Mouse (Mus musculus): ENCODE measurements around the gene 4930503E14Rik. TPM values are rescaled to one million over a fixed set of nuclear protein-coding genes. Genes with fewer than 3 reads are reported as not detected.
"Not testable (repeated sequence)": the region's sequence is repeated elsewhere in the genome, so short reads cannot be mapped to it uniquely, and the experiment has no call there.

Gene 4930503E14Rik
- not detected in 2 replicates for polyA plus RNA-seq (2015; fragmentation: Nextera tagmentation; extraction: Ambion mirVana)

- not testable (repeated sequence) for H3K4me3 ChIP-seq (replicated peaks; ENCODE audit: low read depth, low read length); DNase-seq (ENCODE audit: low spot score); H3K27me3 ChIP-seq (ENCODE audit: insufficient read depth, low read length); H3K9me3 ChIP-seq (replicated peaks; ENCODE audit: low read length); H3K36me3 ChIP-seq (ENCODE audit: insufficient read depth, low read length); H3K4me1 ChIP-seq (replicated peaks; ENCODE audit: insufficient read depth, low read length); H3K9ac ChIP-seq (ENCODE audit: low read depth, low read length); H3K27ac ChIP-seq; H3K4me2 ChIP-seq (ENCODE audit: low read length); ATAC-seq (replicated peaks; ENCODE audit: low FRiP score, low read depth)
- WGBS: 86% methylated on average over 3 of the region's 3 CpGs
Measured at GRCm38 (mm10) chr14:44213154-44213553, at the start of gene 4930503E14Rik. Gene 4930503E14Rik (minus strand): TSS chr14:44213254.

GRCm38 (mm10) chr14:44248039-44248438 lies 35.0 kb upstream of the 4930503E14Rik start:
- no peak for DNase-seq (ENCODE audit: low spot score)
- no peaks in the 10 kb centered on the region for H3K36me3 ChIP-seq (ENCODE audit: insufficient read depth, low read length)
- H3K9me3 ChIP-seq (replicated peaks; ENCODE audit: low read length): no peaks in the 10 kb centered on the region
- no peak for ATAC-seq (replicated peaks; ENCODE audit: low FRiP score, low read depth)
- H3K27ac ChIP-seq: no peak overlapping the region
- H3K4me2 ChIP-seq (ENCODE audit: low read length): no peak overlapping the region
- no peaks in the 10 kb centered on the region for H3K4me1 ChIP-seq (replicated peaks; ENCODE audit: insufficient read depth, low read length)
- H3K4me3 ChIP-seq (replicated peaks; ENCODE audit: low read depth, low read length): no peak overlapping the region
- no peaks in the 10 kb centered on the region for H3K27me3 ChIP-seq (ENCODE audit: insufficient read depth, low read length)
- 83% methylated on average over 16 of the region's 16 CpGs for WGBS
- H3K9ac ChIP-seq (ENCODE audit: low read depth, low read length): no peak overlapping the region
- TF ChIP-seq CTCF (IDR thresholded peaks at IDR 0.05; ENCODE audit: low read depth): no peak

- H3K27me3 ChIP-seq (ENCODE audit: insufficient read depth, low read length); H3K4me2 ChIP-seq (ENCODE audit: low read length); H3K36me3 ChIP-seq (ENCODE audit: insufficient read depth, low read length); DNase-seq (ENCODE audit: low spot score); ATAC-seq (replicated peaks; ENCODE audit: low FRiP score, low read depth); H3K4me1 ChIP-seq (replicated peaks; ENCODE audit: insufficient read depth, low read length); H3K4me3 ChIP-seq (replicated peaks; ENCODE audit: low read depth, low read length); H3K9me3 ChIP-seq (replicated peaks; ENCODE audit: low read length); H3K9ac ChIP-seq (ENCODE audit: low read depth, low read length); H3K27ac ChIP-seq: not testable (repeated sequence)
- 87% methylated on average over 1 of the region's 3 CpGs for WGBS
Measured at GRCm38 (mm10) chr14:44197361-44197760, 15.7 kb downstream of the 4930503E14Rik start, which contains the start of gene Gm8212. Gene Gm8212 (plus strand): TSS chr14:44197661.

- H3K27me3 ChIP-seq (ENCODE audit: insufficient read depth, low read length); H3K4me2 ChIP-seq (ENCODE audit: low read length); H3K9ac ChIP-seq (ENCODE audit: low read depth, low read length); DNase-seq (ENCODE audit: low spot score); H3K36me3 ChIP-seq (ENCODE audit: insufficient read depth, low read length); H3K9me3 ChIP-seq (replicated peaks; ENCODE audit: low read length); H3K4me1 ChIP-seq (replicated peaks; ENCODE audit: insufficient read depth, low read length); H3K27ac ChIP-seq; ATAC-seq (replicated peaks; ENCODE audit: low FRiP score, low read depth); H3K4me3 ChIP-seq (replicated peaks; ENCODE audit: low read depth, low read length): not testable (repeated sequence)
- WGBS: 87% methylated on average over 3 of the region's 4 CpGs
Measured at GRCm38 (mm10) chr14:44123551-44123950, 89.5 kb downstream of the 4930503E14Rik start, which contains the start of gene Gm3327. Gene Gm3327 (plus strand): TSS chr14:44123851.

Other genes with a start within 250 kb of the 4930503E14Rik start
- not detected in 2 replicates for gene Ang6, start 211.0 kb downstream of the 4930503E14Rik start, polyA plus RNA-seq (2015; fragmentation: Nextera tagmentation; extraction: Ambion mirVana)
- gene Ear2, start 110.6 kb downstream of the 4930503E14Rik start, polyA plus RNA-seq (2015; fragmentation: Nextera tagmentation; extraction: Ambion mirVana): 0.28 and 0.40 TPM in 2 replicates
- gene Gm3327, start 89.4 kb downstream of the 4930503E14Rik start, polyA plus RNA-seq (2015; fragmentation: Nextera tagmentation; extraction: Ambion mirVana): not detected in 2 replicates
- gene Gm8212, start 15.6 kb downstream of the 4930503E14Rik start, polyA plus RNA-seq (2015; fragmentation: Nextera tagmentation; extraction: Ambion mirVana): not detected in 2 replicates
- not detected in 2 replicates for gene Gm8220, start 72.3 kb upstream of the 4930503E14Rik start, polyA plus RNA-seq (2015; fragmentation: Nextera tagmentation; extraction: Ambion mirVana)
- gene Gm5930, start 125.3 kb upstream of the 4930503E14Rik start, polyA plus RNA-seq (2015; fragmentation: Nextera tagmentation; extraction: Ambion mirVana): not detected in 2 replicates
- not detected in 2 replicates for gene Gm8229, start 152.1 kb upstream of the 4930503E14Rik start, polyA plus RNA-seq (2015; fragmentation: Nextera tagmentation; extraction: Ambion mirVana)
- not detected in 2 replicates for gene Gm3371, start 197.4 kb upstream of the 4930503E14Rik start, polyA plus RNA-seq (2015; fragmentation: Nextera tagmentation; extraction: Ambion mirVana)
- not detected in 2 replicates for gene Gm8232, start 220.4 kb upstream of the 4930503E14Rik start, polyA plus RNA-seq (2015; fragmentation: Nextera tagmentation; extraction: Ambion mirVana)

Data from kidney, postnatal 0 days (tissue).